Mouse (Mus musculus) heart, adult 2 months (tissue): ENCODE measurements at regions not wholly inside any gene's neighbourhood (a gene's known extent, or its start where the extent isn't known, plus 50 kb on each side); places are given as distances from the start of the nearest gene placed in this dataset.

Source experiments
- DNase-seq, 2 experiments: peaks; one replicate each; pipeline ENCODE4 v3.0.0; 2021
- H3K27ac ChIP-seq: fragments of 200-600 bp; 2 replicates; pipeline ENCODE4 v1.8.1; 2022
- H3K27me3 ChIP-seq: fragments of 200-500 bp; 2 replicates; pipeline ENCODE4 v1.6.1; 2012; ENCODE audit warnings: mild to moderate bottlenecking, low read length, inconsistent platforms, mixed read lengths; ENCODE audit not compliant: control insufficient read depth, insufficient read depth
- H3K36me3 ChIP-seq: fragments of 200-500 bp; 2 replicates; pipeline ENCODE4 v1.6.1; 2012; ENCODE audit warnings: low read length, inconsistent platforms; ENCODE audit not compliant: control insufficient read depth, insufficient read depth
- H3K4me1 ChIP-seq: fragments of 200-500 bp; 2 replicates; pipeline ENCODE4 v1.6.1; 2011; ENCODE audit warnings: low read length; ENCODE audit not compliant: control insufficient read depth, insufficient read depth
- H3K4me3 ChIP-seq: fragments of 200-600 bp; 2 replicates; pipeline ENCODE4 v1.8.1; 2022
- H3K79me2 ChIP-seq: fragments of 200-500 bp; replicated peaks from 2 replicates; pipeline ENCODE4 v1.6.1; 2012; ENCODE audit warnings: mild to moderate bottlenecking, inconsistent platforms, low read length, moderate library complexity, mixed read lengths; ENCODE audit not compliant: control insufficient read depth, insufficient read depth
- H3K9ac ChIP-seq: fragments of 200-500 bp; 2 replicates; pipeline ENCODE4 v1.6.1; 2012; ENCODE audit warnings: low read depth, mild to moderate bottlenecking, control low read depth, inconsistent platforms, low read length, mixed read lengths
- CTCF ChIP-seq: fragments of 200-600 bp; IDR thresholded peaks from 2 replicates; pipeline ENCODE4 v1.8.1; 2022; ENCODE audit warnings: antibody characterized with exemption, mild to moderate bottlenecking, moderate library complexity
- EP300 ChIP-seq: fragments of 200-500 bp; IDR thresholded peaks from 2 replicates; pipeline ENCODE4 v1.6.1; 2011; ENCODE audit warnings: low read depth, low read length, control low read depth; ENCODE audit not compliant: insufficient read depth
- POLR2A ChIP-seq: fragments of 200-500 bp; IDR thresholded peaks from 2 replicates; pipeline ENCODE4 v1.6.1; 2011; ENCODE audit warnings: mild to moderate bottlenecking, low read depth, low read length, control low read depth; ENCODE audit not compliant: insufficient read depth
- WGBS: fragments of 180-500 bp; shearing (Covaris S2); methylation state at CpG from one replicate; pipeline ENCODE4 v1.1.7; 2018; 5-methylcytosine and 5-hydroxymethylcytosine counted together
- intact Hi-C: fragments of 180-260 bp; cut with DNase I; formaldehyde crosslinking; loops from one replicate; pipeline ENCODE4 v1.15.1; 2025

DNA sequence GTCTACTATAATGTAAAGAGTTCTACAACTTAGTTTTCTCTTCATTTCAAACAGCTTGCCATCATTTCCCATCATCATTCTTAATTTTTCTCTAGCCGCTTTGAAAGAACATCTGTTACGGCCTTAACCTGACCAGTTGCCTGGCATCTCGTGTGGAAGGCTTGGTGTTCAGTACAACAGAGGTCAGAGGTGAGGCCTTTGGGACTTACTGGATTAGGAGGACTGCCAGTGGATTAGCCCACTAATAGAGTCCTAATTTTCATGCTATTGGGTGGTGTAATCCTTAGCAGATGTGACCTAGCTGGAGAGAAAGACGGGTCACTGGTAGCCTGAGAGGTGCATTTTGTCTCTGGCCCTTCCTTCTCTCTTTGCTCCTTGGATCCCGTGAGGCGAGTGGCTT lies 341.3 kb upstream of the Gm10131 start:
- 96% methylated on average over 6 of the region's 6 CpGs for WGBS
- Histone ChIP-seq H3K4me1 (no peaks in the 10 kb centered on the region; the same call in 1 of the 2 replicates), H3K27ac (no peak overlapping the region), H3K27me3 (no peaks in the 10 kb centered on the region), H3K79me2 (no peaks in the 10 kb centered on the region), H3K4me3 (no peak overlapping the region), H3K9ac (no peak overlapping the region), H3K36me3 (no peaks in the 10 kb centered on the region)
- no peak for TF ChIP-seq CTCF
- TF ChIP-seq EP300: no peak
- no peak for TF ChIP-seq POLR2A
- intact Hi-C loops: no loop called here
- no peak for DNase-seq

- Histone ChIP-seq H3K9ac (no peak overlapping the region), H3K27me3 (no peaks in the 10 kb centered on the region), H3K4me1 (peaks cover 3% of the 10 kb centered on the region), H3K27ac (no peak overlapping the region), H3K36me3 (no peaks in the 10 kb centered on the region), H3K4me3 (no peak overlapping the region), H3K79me2 (no peaks in the 10 kb centered on the region)
- WGBS: 49% methylated on average over 6 of the region's 6 CpGs
- intact Hi-C loops: no loop called here
- no peak for DNase-seq
- TF ChIP-seq POLR2A (no peak), EP300 (no peak), CTCF (no peak)
Observed at GRCm38 (mm10) chr8:34451211-34452000, 339.9 kb upstream of the Gm10131 start.

DNA sequence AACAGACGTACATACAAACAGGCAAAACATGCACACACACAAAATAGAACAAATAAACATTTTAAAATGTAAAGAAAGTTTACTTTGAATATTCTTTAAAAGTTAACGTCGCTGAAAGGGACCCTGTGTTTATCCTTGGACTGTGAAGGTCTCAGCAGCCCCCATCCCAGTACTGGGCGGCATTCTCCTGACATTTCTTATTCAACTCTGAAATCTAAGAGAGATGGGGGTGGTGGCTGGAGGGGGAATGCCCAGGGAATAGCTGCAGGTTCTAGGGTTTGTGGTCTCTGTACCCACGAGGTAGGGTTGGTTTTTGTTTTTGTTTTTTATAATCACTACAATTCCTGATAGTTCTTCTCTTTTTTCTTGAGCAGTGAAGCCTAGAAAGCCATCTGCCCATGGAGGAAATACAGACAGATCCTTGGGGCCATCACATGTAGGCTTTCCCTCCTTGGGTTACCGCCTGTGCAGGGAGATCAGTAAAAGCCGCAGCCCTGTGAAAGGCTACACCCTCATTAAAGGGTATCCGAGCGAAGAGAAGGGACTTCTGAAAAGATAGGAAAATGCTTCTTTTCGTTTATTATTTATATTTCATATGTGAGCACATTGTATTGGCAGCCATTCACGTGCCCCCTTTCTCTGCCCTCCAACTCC lies 338.0 kb upstream of the Gm10131 start:
- TF ChIP-seq EP300 (no peak), CTCF (no peak), POLR2A (no peak)
- Histone ChIP-seq H3K27me3 (no peaks in the 10 kb centered on the region), H3K9ac (no peak overlapping the region), H3K4me3 (no peak overlapping the region), H3K79me2 (no peaks in the 10 kb centered on the region), H3K4me1 (peaks cover 3% of the 10 kb centered on the region), H3K27ac (no peak overlapping the region), H3K36me3 (no peaks in the 10 kb centered on the region)
- DNase-seq: no peak
- WGBS: 93% methylated on average over 11 of the region's 11 CpGs
- intact Hi-C loops: no loop called here

DNA sequence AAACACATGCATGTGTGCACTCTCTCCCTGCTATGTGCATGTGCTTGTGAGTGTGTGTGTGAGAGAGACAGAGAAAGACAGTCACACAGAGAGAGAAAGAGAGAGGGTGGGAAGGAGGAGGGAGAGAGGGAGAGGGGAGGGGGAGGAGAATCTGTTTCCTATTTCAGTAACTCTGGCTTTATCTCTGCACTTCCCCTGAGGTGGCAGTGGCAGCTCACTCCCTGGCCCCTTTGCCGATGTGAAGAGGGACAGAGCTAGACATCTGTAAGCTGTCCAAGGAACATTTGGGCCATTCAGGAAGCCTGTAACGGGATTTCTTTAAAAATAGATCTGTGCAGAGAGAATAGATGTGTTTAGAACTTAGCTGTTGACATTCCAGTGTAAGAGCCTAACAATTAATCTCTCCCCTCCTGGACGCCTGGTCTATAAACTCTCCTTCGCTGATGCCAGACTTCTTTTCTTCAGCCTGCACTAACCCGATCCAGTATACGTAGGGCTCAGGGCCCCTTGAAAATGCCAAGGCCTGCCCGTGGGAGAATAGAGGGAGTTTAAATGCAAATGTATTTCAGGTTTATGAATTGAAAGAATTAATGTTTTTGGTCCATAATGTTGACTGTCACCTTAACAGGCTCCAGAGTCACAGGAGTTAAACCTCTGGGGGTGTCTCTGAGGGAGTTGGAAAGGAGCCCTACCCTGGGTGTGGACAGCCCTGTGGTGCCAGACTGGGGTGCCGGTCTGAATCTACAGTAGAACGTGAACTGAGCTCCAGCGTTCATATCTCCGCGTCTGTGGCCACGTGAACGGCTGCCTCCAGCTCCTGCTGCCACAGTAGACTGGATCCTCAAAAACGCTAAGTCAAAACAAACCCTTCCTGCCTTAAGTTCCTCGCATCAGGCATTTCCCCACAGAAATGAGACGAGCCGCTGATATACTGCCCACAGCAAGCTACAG lies 336.6 kb upstream of the Gm10131 start:
- intact Hi-C loops: no loop called here
- Histone ChIP-seq H3K27me3 (no peaks in the 10 kb centered on the region), H3K36me3 (no peaks in the 10 kb centered on the region), H3K4me3 (no peak overlapping the region), H3K9ac (no peak overlapping the region; the same call in 1 of the 2 replicates), H3K27ac (peak overlapping the region; percentile 51), H3K79me2 (no peaks in the 10 kb centered on the region), H3K4me1 (peaks cover 3% of the 10 kb centered on the region)
- peak in 1 of 2 experiments; percentile 17 for DNase-seq
- TF ChIP-seq EP300 (no peak), POLR2A (no peak), CTCF (no peak)
- 8% methylated on average over 18 of the region's 18 CpGs for WGBS

DNA sequence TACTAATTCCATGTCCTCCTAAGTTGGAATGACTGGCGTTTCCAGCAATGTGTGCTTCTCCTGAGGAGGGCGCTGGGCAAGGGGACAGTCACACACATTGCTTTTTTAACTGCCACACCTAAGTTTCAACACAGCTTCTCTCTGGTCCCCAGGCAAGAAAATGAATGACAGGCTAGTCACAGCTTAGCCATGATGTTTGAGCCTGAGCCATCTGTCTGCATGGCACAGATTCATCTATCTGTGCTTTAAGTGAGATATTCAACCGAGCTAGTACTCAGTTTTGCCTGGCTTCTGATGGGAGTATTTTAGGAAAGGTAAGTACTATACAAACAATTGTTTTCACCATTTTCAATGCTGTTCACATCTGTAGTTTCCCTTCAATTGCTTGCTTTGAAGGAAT lies 331.2 kb upstream of the Gm10131 start:
- no peak overlapping the region for H3K27ac ChIP-seq
- no peak overlapping the region for H3K4me3 ChIP-seq
- H3K79me2 ChIP-seq: no peaks in the 10 kb centered on the region
- H3K36me3 ChIP-seq: no peaks in the 10 kb centered on the region
- no peaks in the 10 kb centered on the region for H3K27me3 ChIP-seq
- WGBS: 87% methylated on average over 3 of the region's 3 CpGs
- no peak overlapping the region for H3K9ac ChIP-seq
- intact Hi-C loops: no loop called here
- no peak for TF ChIP-seq CTCF
- no peak for TF ChIP-seq POLR2A
- no peak for TF ChIP-seq EP300
- DNase-seq: no peak
- peaks cover 2% of the 10 kb centered on the region for H3K4me1 ChIP-seq
